Mouse (Mus musculus) adrenal gland, postnatal 10 days (tissue): ENCODE measurements at regions not wholly inside any gene's neighbourhood (a gene's known extent, or its start where the extent isn't known, plus 50 kb on each side); places are given as distances from the start of the nearest gene placed in this dataset.
"Not testable (repeated sequence)": the region's sequence is repeated elsewhere in the genome, so short reads cannot be mapped to it uniquely, and the experiment has no call there.

Source experiments
- DNase-seq: peaks from one replicate; pipeline ENCODE4 v3.0.0; 2021; ENCODE audit warnings: mixed read lengths

DNA sequence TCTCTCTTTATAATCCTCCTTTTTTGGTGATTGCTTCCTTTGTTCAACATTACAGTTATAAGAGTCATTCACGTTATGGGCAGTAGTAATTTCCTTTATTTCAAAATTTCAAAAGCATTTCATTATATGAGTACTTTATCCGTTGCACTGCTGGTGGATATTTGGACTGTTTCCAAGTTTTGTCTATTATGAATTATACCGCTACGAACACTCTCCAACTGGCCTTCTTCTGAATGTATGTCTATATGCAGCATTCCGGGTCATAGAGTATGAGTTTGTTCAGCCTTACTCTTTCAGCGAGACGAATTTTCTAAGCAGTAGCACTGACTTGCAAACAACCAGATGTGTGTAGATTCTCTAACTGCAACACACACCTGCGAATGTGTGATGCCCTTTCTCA is 57.8 kb downstream of the Dusp6 start:
- DNase-seq = no peak

DNA sequence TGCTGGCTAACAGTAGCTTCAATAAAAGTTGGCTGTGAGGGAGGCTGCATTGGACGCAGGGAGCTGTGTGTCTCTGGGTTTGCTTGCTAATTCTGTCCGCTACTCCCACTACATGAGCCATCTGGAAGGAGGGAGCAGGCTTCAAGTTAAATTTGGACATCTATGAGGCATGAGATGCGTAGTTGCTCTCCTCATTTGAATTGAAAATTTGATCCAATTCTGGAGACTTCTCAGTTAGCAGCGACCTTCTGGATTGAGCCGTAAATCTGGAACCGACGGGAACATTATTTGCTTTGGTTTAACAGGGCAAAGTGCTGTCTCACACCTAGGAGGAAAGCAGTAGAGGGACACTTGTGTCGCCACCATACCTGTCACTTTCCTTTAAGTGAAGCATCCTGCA is 60.3 kb downstream of the Dusp6 start:
- no peak for DNase-seq

DNA sequence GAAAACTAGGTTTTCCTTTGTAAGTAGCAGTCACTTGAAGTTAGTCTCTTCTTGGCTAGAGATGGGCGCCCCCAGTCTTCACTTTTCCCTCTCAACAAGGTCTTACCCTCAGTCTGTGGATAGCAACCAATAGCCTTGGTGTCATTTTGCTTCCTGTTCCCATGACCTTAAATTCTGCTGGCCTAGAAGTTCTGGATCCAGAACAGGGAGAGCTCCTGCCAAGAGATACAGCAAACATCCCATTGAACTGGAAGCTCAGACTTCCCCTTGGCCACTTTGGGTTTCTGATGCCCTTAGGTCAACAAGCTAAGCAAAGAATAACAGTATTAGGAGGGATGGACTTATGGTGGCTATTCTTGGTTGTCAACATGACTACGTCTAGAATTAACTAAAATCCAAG is 64.5 kb downstream of the Dusp6 start:
- DNase-seq = no peak

DNA sequence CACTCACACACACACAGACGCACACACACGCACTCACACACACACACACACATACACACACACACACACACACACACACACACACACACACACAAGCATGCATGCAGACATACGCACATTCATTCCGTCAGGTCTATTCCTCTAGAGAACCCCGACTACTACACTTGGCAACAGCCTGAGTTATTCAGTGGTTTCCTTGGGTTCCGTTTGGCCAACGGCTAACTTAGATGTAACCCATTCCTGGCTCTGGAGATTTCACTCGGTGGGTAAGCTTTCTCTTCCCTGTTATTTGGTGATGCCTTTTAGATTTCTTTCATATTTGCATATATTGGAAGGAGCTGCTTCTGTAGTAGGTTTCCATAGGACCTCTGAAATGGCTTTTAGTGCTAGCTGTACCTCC is 65.5 kb downstream of the Dusp6 start:
- no peak for DNase-seq

DNA sequence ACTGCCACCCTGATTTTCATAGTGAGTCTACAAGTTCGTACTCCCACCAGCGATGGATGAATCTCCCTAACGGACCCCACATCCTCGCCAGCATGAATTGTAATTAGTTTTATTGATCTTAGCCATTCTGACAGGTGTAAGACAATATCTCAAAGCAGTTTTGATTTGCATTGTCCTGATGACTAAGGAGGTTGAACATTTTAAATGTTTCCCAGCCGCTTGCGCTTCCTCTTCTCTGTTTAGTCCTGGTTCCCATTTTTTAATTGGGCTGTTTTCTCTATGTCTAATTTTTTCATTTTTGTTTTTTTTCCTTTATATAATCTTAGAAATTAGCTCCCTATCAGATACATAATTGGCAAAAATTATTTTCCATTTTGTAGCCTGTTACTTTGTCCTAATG is 66.4 kb downstream of the Dusp6 start:
- no peak for DNase-seq

DNA sequence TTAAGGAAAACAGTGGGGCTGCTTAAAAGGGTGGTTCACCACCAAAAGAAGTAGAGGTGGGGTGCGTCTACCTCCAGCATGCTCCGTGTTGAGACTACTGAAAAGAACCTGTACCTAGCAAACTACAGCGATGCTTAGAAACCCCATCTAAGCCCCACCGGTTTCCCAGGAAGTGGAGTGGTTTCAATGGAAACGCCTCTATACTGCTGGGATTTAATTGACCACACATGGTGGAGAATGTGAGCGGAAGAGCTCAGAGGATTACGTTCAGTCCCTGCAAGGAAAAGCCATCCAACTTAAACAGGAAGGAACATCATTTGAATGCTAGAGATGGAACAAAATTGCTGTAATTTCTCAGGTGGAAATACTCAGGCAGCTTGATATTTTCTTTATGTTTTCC is 67.5 kb downstream of the Dusp6 start:
- DNase-seq = no peak

DNA sequence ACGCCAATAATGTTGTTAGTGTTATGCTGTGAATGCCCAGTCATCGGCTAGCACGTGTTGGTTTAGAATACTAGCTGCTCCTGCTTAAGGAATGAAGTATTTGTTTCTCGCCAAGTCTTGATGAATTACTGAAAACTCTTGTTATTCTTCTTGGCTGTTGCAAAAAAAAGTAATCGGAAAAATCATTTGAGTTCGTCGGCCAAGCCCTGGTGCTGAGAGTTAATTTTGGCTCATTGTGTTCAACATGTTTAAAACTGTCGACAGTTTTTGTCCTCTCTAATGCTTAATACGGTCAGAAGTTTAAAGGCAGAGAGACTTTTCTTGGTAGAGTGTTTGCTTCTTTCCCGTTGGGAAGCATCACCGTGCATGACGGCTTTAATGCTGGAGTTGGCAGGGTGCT is 68.8 kb downstream of the Dusp6 start:
- DNase-seq = no peak

DNA sequence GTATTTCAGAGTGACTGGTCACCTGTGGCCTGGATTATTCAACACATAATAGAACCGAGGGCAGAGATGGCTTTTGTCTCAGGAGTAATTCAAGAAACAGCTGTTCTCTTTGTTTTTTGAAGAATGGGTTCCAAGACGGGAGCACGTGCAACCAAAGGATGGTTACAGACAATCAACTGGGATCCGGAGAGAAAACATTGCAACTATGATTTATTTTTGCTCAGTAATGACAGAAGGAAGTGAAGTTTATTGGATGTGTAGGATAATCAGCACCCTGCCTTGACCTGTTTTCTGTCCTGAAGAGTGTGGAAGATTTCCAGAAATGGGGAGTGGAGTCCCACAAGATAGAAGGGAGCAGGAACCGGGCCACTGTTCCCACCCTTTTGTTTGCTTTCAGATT is 70.8 kb downstream of the Dusp6 start:
- DNase-seq = no peak

DNA sequence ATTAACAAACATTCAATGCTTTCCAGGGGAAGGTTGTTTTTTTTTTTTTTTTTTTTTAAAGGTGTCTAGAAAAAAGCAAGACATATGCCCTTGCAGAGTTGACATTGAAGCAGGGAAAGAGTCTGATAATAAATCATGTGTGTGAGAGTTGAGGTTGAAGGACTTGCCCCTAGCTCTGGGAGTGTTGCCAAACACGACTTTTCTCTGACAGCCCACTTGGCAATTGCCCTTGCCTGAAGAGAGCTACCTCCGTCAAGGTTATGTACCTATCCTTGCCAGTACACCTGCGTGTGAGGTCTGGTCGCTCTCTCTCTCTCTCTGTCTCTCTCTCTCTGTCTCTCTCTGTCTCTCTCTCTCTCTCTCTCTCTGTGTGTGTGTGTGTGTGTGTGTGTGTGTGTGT is 73.1 kb downstream of the Dusp6 start:
- DNase-seq = peak; percentile 49

DNA sequence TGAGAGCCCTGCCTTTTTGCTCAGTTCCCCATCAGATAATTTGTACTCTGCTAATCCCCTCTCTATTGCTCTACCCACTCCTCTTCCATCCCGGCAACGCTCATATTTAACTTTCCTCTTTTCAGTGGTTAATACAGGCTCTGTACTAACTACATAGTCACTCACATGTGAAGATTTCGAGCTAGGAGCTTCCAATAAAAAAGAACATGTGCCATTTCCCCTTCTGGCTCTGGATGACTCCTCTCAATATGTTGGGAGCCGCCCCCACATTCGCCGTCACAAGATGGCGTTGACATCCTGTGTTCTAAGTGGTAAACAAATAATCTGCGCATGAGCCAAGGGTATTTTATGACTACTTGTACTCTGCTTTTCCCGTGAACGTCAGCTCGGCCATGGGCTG is 75.8 kb downstream of the Dusp6 start:
- not testable (repeated sequence) for DNase-seq

DNA sequence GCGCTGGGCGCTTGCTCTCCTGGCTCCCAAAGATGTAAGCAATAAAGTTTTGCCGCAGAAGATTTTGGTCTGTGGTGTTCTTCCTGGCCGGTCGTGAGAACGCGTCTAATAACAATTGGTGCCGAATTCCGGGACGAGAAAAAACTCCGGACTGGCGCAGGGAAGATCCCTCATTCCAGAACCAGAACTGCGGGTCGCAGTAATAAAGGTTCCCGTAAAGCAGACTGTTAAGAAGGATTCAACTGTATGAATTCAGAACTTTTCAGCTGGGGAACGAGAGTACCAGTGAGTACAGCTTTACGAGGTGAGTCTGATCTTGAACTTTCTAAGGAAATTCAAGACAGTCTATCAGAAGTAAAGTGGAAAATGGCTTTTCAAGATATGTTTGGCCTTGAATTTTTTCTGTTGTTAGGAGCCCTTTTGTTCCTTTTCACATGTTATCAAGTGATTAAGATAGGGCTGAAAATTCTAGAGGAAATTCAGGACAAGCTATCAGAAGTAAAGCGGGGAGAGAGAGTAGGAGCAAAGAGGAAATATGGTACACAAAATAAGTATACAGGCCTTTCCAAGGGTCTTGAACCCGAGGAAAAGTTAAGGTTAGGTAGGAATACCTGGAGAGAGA is 76.4 kb downstream of the Dusp6 start:
- DNase-seq = not testable (repeated sequence)

DNA sequence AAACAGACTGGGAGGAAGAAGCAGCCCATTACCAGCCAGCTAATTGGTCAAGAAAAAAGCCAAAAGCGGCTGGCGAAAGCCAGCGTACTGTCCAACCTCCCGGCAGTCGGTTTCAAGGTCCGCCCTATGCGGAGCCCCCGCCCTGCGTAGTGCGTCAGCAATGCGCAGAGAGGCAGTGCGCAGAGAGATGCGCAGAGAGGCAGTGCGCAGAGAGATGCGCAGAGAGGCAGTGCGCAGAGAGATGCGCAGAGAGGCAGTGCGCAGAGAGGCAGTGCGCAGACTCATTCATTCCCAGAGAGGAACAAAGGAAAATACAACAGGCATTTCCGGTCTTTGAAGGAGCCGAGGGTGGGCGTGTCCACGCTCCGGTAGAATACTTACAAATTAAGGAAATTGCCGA is 77.0 kb downstream of the Dusp6 start:
- DNase-seq = not testable (repeated sequence)

DNA sequence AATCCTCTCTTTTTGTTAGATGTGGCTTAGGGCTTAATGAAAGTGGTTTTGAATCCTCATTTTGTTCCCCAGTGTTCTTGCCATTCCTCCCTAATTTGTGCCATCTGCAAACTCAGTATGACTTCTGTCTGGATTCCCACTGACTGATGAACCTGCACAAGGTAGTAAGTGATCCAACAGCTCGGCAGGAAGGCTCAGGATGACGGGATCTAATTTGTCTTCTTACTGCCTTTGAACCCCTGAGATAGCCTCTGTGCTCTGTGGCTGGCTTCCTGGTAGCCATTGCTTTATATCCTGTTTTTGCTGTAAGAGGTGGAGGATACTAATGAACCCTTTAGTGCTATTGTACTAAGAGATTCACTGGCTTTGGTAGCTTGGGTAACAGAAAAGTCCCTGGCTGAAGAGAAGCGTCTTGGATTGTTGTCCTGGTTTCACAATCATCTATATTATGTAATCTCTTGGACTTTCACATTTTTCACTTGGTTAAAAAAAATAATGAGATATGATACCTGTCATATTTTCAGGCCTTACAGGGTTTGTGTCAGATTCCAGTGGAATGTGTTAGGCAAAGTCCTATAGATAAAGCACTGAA is 86.2 kb downstream of the Dusp6 start:
- no peak for DNase-seq

DNA sequence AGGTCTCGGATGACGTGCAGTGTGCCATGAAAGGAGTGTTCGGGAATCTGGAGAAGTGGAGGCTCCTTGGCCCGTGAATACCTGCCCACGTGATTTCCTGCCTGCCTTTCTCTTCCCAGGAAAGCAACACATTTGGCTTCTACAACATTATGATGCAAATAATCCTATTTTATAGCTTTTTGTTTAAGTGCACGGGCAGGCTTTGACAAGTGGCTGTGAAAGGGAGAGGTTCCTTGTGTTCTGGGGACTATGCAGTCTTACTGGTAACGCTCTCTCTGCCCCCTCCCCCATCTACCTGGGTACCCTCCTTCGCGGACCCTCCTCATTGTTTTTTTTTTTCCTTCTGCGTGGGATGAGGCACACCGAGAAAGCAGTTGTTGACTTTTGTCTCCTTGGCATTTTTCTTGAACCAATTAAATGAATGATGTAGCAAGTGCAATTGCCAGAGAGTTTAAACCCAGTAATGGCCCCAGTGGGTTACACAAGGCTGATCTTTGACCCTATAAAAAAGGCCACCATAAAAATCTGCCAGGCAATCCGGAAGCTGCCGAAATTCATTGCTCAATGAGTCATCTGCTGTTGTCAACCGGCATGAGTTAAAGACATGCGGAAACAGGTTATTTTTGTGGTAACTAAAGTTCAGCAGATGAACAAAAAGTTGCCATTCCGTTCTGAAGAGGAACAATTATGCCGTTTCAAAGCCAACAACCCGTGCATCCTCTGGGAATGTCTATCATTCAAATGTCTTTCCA is 90.7 kb downstream of the Dusp6 start:
- DNase-seq = peak; percentile 62

DNA sequence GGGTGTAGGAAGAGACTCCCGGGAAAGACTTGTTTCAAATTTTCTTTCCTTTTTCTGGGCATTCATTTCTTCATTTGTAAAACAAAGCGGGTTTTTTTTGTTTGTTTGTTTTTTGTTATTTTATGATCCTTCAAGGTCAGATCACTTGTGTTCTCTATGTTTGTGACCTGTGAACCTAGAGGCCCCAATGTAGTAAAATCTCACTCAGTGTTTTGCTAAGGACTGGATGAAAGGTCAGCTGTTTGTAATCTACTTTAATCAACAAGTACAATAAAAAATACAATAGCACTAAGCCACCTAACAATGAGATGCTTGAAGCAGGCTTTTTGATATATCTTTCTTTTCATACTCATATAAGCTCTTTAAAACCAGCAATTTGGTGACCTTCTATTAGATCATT is 91.3 kb downstream of the Dusp6 start:
- DNase-seq = no peak

DNA sequence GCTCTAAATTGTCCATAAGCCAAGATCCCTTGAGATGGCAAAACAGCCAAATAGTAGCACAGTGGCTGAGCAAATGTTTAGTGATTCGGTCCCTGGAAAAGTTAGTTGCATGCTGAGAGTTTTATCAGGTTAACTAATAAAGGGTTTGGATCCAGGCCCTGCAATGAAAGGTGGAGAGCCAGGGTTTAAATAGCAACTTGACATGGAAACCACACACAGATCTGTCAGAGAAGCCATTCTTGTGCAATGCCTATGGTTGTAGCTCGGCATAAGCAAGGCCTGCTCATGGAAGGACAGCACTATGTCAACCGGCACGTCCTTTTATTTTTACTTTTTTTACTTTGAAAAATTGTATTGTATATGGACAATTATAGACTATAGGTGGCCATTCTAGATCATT is 92.3 kb downstream of the Dusp6 start:
- no peak for DNase-seq

DNA sequence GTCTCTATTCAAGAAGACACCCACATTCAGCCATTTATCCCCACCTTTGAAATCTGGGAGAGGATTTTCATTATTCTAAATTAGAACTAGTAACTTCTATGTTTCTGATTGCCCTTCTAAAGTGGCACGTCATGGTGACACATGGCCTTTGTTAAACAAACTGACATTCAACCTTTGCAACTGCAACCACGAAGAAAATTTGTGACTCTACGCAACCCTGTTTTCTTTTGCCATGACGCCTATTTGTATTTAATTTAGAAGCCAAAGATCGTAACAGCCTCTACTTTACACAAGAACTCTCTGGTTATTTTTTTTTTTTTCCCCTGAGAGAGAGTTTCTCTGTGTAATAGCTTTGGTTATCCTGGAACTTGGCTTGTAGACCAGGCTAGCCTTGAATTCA is 93.2 kb downstream of the Dusp6 start:
- no peak for DNase-seq

DNA sequence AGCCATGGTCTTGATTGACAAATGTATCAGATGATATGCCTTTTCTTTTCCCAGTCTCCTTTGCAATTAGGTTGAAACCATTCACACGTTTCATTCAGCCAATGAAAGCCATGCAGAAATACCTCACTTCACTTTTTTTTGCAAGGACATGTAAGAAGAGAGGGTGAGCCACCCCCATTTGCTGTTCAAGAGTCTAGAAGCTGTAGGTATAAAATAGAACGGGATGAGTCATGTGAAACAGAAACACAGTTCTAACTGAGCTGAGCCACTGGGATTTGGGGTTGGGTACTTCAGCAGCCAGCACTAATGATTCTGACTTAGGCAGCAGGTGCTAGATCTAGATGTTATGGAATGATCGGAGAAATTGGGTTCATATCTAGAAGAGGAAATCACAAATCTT is 93.9 kb downstream of the Dusp6 start:
- no peak for DNase-seq

DNA sequence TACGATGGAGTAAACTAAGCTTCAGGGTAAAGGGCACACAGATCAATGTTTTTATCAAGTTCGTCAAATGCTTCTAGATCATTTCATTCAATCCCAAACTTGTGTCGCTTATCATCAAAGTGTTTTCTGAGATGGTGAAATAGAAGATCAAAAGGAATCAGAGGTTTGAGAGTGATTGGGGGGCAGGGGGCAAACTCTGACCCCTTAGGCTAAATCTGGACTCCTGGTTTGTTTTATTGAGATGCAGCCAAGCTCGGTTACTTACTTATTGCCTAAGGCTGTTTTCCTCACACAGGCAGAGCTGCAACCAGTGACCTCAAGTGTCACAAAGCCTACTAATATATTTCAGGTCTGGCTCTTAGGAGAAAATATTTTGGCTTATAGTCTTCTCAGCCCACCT is 94.3 kb downstream of the Dusp6 start:
- peak; percentile 6 for DNase-seq

DNA sequence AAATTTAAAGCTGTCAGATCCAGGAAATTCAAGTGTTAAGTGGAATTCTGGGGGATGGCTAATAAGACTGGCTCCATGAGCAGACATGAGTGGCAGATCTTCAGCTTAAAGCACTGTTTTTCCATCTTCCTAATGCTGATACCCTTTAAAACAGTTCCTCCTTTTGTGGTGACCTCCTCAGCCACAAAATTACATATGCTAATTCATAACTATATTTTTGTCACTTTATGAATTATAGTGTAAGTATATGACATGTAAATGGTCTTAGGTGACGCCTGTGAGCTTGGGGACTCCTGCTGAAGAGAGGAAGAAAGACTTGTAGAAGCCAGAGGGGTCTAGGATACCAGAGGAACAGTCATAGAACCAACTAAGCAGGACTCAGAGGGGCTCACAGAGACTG is 95.2 kb downstream of the Dusp6 start:
- no peak for DNase-seq

DNA sequence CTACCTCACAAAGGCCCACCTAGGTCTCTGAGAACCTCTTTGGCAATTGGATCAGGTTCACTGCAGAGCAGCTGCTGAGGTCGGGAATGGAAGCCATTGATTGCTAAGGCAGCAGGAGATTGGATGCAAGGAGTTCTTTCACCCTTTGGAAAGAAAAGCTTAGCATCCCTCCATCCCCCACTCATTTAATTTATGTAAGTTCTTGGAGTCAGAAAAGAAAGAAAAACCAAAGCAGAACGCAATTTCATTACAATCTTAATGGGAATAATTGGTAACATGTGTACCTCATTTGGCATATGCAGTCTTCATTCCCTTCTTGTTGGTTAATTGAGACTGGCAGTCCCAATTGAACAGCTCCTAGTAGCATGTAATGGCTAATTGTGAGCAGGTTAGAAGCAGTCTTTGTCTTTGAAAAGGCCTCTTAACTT is 96.4 kb downstream of the Dusp6 start:
- no peak for DNase-seq

DNA sequence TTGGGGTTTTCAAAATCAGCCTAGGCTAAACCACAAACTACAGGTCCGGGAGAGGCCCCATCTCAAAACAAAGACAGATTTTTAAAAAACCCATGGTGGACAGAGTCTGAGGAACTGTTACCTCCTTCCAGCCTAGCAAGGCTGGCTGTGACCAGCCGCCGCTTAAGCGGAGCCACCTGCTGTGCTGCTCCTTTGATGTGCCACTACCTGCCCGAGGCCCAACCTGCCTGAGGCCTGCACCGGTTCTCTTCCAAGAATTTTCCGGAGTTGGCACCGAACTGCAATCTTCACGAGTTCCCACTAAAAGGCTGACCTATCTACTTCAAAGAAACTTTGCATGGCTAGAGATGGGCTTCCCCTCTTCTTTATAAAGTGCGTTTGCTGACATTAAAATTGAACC is 97.6 kb downstream of the Dusp6 start:
- DNase-seq = not testable (repeated sequence)

DNA sequence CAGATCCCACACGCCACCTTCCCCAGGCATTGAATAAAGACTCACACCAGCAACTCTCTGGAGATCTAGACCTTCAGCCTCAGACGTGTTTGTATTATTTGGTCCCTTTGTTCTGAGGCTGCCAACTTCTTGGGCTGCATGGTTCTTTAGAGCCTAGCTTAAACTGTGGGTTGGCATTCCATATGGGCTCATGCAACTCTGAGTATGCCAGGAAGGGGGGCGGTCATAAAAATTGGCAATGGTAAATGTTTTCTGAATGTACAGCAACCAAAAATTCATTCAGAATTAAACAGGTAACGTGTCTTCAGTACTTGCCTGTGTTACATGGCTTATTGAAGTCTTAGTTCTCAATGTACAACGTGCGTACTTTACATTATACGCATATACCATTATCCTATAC is 103.1 kb downstream of the Dusp6 start:
- no peak for DNase-seq

DNA sequence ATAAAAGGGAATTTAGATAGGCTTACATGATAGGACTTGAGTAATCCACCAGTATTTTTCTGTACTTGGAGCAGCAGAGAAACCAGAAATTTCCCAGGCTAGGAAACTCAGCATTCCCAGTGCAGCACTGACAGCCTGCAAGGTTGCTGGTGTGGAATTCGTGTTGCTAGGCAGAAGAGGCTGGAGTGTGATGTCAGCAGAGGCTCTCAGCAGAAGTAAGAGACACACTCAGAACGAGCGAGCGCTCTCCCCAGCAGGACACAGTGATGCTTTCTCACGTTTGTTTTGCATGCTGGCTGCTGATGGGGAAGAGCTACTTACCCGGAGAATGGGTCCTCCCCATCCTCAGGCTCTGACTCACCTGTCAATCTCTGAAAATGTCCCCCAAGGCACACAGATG is 104.7 kb downstream of the Dusp6 start:
- DNase-seq = no peak
